Mouse (Mus musculus): Measurements from ENCODE around the gene Psen2. TPM values are rescaled to one million over a fixed set of nuclear protein-coding genes. Genes with fewer than 3 reads are reported as not detected.
A peak's percentile ranks its signal among the peaks of the same experiment; 100 is the strongest.

Psen2 gene
- total RNA-seq, 2 experiments from 2014 or later: 21.7 to 25.0 TPM

GRCm38 (mm10) chr1:180279648-180280047 lies 16.4 kb upstream of the Psen2 start:
- DNase-seq (ENCODE audit: low spot score in 2 of 2): no peak

GRCm38 (mm10) chr1:180277563-180277962 lies 14.3 kb upstream of the Psen2 start:
- no peak for DNase-seq (ENCODE audit: low spot score in 2 of 2)

GRCm38 (mm10) chr1:180274725-180275308 lies 11.6 kb upstream of the Psen2 start:
- no peak for DNase-seq (ENCODE audit: low spot score in 2 of 2)

- no peak for DNase-seq (ENCODE audit: low spot score in 2 of 2)
Observed at GRCm38 (mm10) chr1:180269033-180269432, 5.8 kb upstream of the Psen2 start.

GRCm38 (mm10) chr1:180268249-180269031 lies 5.2 kb upstream of the Psen2 start:
- DNase-seq (ENCODE audit: low spot score in 2 of 2): peak; percentile 93 to 95

GRCm38 (mm10) chr1:180267151-180267550 lies 3.9 kb upstream of the Psen2 start:
- no peak for DNase-seq (ENCODE audit: low spot score in 2 of 2)

GRCm38 (mm10) chr1:180265399-180265798 lies 2.2 kb upstream of the Psen2 start:
- no peak for DNase-seq (ENCODE audit: low spot score in 2 of 2)

- no peak for DNase-seq (ENCODE audit: low spot score in 2 of 2)
Observed at GRCm38 (mm10) chr1:180264851-180265250, 1.6 kb upstream of the Psen2 start.

- DNase-seq (ENCODE audit: low spot score in 2 of 2): no peak
Observed at GRCm38 (mm10) chr1:180264389-180264788, 1.2 kb upstream of the Psen2 start.

- DNase-seq (ENCODE audit: low spot score in 2 of 2): no peak
Observed at GRCm38 (mm10) chr1:180261857-180262570, 1.2 kb downstream of the Psen2 start.

- no peak for DNase-seq (ENCODE audit: low spot score in 2 of 2)
Observed at GRCm38 (mm10) chr1:180261415-180261814, 1.8 kb downstream of the Psen2 start.

- DNase-seq (ENCODE audit: low spot score in 2 of 2): no peak
Observed at GRCm38 (mm10) chr1:180260886-180261285, 2.4 kb downstream of the Psen2 start.

- no peak for DNase-seq (ENCODE audit: low spot score in 2 of 2)
Observed at GRCm38 (mm10) chr1:180259753-180260152, 3.5 kb downstream of the Psen2 start.

- no peak for DNase-seq (ENCODE audit: low spot score in 2 of 2)
Observed at GRCm38 (mm10) chr1:180257446-180257845, 5.8 kb downstream of the Psen2 start.

GRCm38 (mm10) chr1:180256866-180257265 lies 6.4 kb downstream of the Psen2 start:
- no peak for DNase-seq (ENCODE audit: low spot score in 2 of 2)

GRCm38 (mm10) chr1:180256138-180256674 lies 7.0 kb downstream of the Psen2 start:
- DNase-seq (ENCODE audit: low spot score in 2 of 2): peak; percentile 91 to 95

GRCm38 (mm10) chr1:180255294-180256117 lies 7.7 kb downstream of the Psen2 start:
- peak in 1 of 2 experiments; percentile 48 for DNase-seq (ENCODE audit: low spot score in 2 of 2)

GRCm38 (mm10) chr1:180254316-180254715 lies 8.9 kb downstream of the Psen2 start:
- DNase-seq (ENCODE audit: low spot score in 2 of 2): no peak

- DNase-seq (ENCODE audit: low spot score in 2 of 2): no peak
Observed at GRCm38 (mm10) chr1:180252656-180253190, 10.5 kb downstream of the Psen2 start.

GRCm38 (mm10) chr1:180251176-180252048 lies 11.8 kb downstream of the Psen2 start:
- DNase-seq (ENCODE audit: low spot score in 2 of 2): no peak
